ENCODE assay signal across 9 mouse cellular contexts in genomic region chr3:81995988-81996387, GRCm38 (mm10). TPM values are rescaled to one million over a fixed set of nuclear protein-coding genes. Genes with fewer than 3 reads are reported as not detected.
DNase-seq lines count a peak whose midpoint lies in the region; ATAC-seq and TF ChIP-seq lines count a peak whose summit lies in the region.
"Had no signal": no experiment of that assay in that cellular context is flagged by ENCODE, and none has a peak within 500 bp of the region (broad histone marks: within the 10 kb centered on the region; RNA-seq: fewer than 3 reads in every experiment).

No protein-coding gene starts in this region.

- no peaks in the 10 kb centered on the region for H3K4me1 ChIP-seq in heart, postnatal 0 days (ENCODE audit: control insufficient read depth, insufficient read depth)
- H3K4me1 ChIP-seq in testis, adult 2 months (ENCODE audit: control insufficient read depth, insufficient read depth, low read length): no peaks in the 10 kb centered on the region
- H3K4me1 ChIP-seq in hindbrain, embryonic 14.5 days (replicated peaks; ENCODE audit: control insufficient read depth, insufficient read depth, low read length): 0 out of 2 replicates have a peak, but pooled peaks cover 5% of the 10 kb centered on the region
- H3K4me1 ChIP-seq in midbrain, embryonic 16.5 days (ENCODE audit: control insufficient read depth, insufficient read depth, low read length): no peaks in the 10 kb centered on the region

- TF ChIP-seq POLR2A in testis, adult 2 months (IDR thresholded peaks at IDR 0.05; ENCODE audit: control insufficient read depth, low read depth, low read length): no peak

- no peak overlapping the region for H3K4me3 ChIP-seq in heart, postnatal 0 days (ENCODE audit: low read depth, low read length)
- H3K4me3 ChIP-seq in testis, adult 2 months (ENCODE audit: control insufficient read depth, low read depth, low read length): no peak overlapping the region
- H3K4me3 ChIP-seq in hindbrain, embryonic 14.5 days (replicated peaks; ENCODE audit: low read length): no peak overlapping the region
- H3K4me3 ChIP-seq in midbrain, embryonic 16.5 days (ENCODE audit: low read depth, low read length): no peak overlapping the region

- TF ChIP-seq CTCF in heart, postnatal 0 days (IDR thresholded peaks at IDR 0.05; ENCODE audit: low read depth): peak; percentile 68
- TF ChIP-seq CTCF in testis, adult 2 months (IDR thresholded peaks at IDR 0.05; ENCODE audit: control insufficient read depth, insufficient read depth, insufficient replicate concordance, low read depth, low read length): peak; percentile 29; the same call in 1 of the 2 replicates

- DNase-seq in heart, postnatal 0 days (ENCODE audit: low spot score): peak; percentile 46
- no peak for DNase-seq in heart, adult 11 months
- no peak for DNase-seq in testis, postnatal 14 days (ENCODE audit: low spot score)
- peak; percentile 45 for DNase-seq in cerebellum, adult 8-10 months
- DNase-seq in hindbrain, embryonic 14.5 days (ENCODE audit: low spot score): peak; percentile 81
- DNase-seq in adrenal gland, postnatal 4 days (ENCODE audit: low spot score in 2 of 2): no peak

- H3K36me3 ChIP-seq in heart, postnatal 0 days (replicated peaks; ENCODE audit: control insufficient read depth, insufficient read depth, low read length): no peaks in the 10 kb centered on the region
- H3K36me3 ChIP-seq in testis, adult 2 months (ENCODE audit: control insufficient read depth, insufficient read depth, low read length): no peaks in the 10 kb centered on the region
- H3K36me3 ChIP-seq in hindbrain, embryonic 14.5 days (replicated peaks; ENCODE audit: control insufficient read depth, insufficient read depth): no peaks in the 10 kb centered on the region
- no peaks in the 10 kb centered on the region for H3K36me3 ChIP-seq in midbrain, embryonic 16.5 days (ENCODE audit: control insufficient read depth, insufficient read depth, low read length)

- H3K27me3 ChIP-seq in heart, postnatal 0 days (ENCODE audit: control insufficient read depth, insufficient read depth, low read length): no peaks in the 10 kb centered on the region
- no peaks in the 10 kb centered on the region for H3K27me3 ChIP-seq in testis, adult 2 months (ENCODE audit: control insufficient read depth, insufficient read depth, low read length)
- no peaks in the 10 kb centered on the region for H3K27me3 ChIP-seq in hindbrain, embryonic 14.5 days (ENCODE audit: control insufficient read depth, insufficient read depth, low read length)
- no peaks in the 10 kb centered on the region for H3K27me3 ChIP-seq in midbrain, embryonic 16.5 days (ENCODE audit: control insufficient read depth, insufficient read depth, low read depth, low read length)

- H3K27ac ChIP-seq in heart, postnatal 0 days (ENCODE audit: low read depth): no peak overlapping the region
- H3K27ac ChIP-seq in testis, adult 2 months (ENCODE audit: control insufficient read depth, insufficient read depth, low read depth, low read length): no peak overlapping the region
- H3K27ac ChIP-seq in hindbrain, embryonic 14.5 days: no peak overlapping the region
- H3K27ac ChIP-seq in midbrain, embryonic 16.5 days (ENCODE audit: low read length): no peak overlapping the region

- no peak overlapping the region for H3K9ac ChIP-seq in heart, postnatal 0 days (replicated peaks; ENCODE audit: low read depth, low read length)
- no peak overlapping the region for H3K9ac ChIP-seq in hindbrain, embryonic 14.5 days
- H3K9ac ChIP-seq in midbrain, embryonic 16.5 days (ENCODE audit: low read depth, low read length): no peak overlapping the region

- ATAC-seq in heart, postnatal 0 days (ENCODE audit: insufficient read depth, low read depth): no peak
- no peak for ATAC-seq in hindbrain, embryonic 14.5 days (ENCODE audit: low FRiP score)
- ATAC-seq in midbrain, embryonic 16.5 days: peak; percentile 51; the same call in 1 of the 2 replicates

- H3K4me2 ChIP-seq in heart, postnatal 0 days (ENCODE audit: low read depth, low read length): no peak overlapping the region
- no peak overlapping the region for H3K4me2 ChIP-seq in hindbrain, embryonic 14.5 days (replicated peaks)
- H3K4me2 ChIP-seq in midbrain, embryonic 16.5 days (ENCODE audit: low read length): no peak overlapping the region

- no peaks in the 10 kb centered on the region for H3K9me3 ChIP-seq in heart, postnatal 0 days (replicated peaks; ENCODE audit: control insufficient read depth, low read length)
- no peaks in the 10 kb centered on the region for H3K9me3 ChIP-seq in hindbrain, embryonic 14.5 days (ENCODE audit: control insufficient read depth, low read length)
- no peaks in the 10 kb centered on the region for H3K9me3 ChIP-seq in midbrain, embryonic 16.5 days (replicated peaks; ENCODE audit: control insufficient read depth, low read length, poor library complexity, severe bottlenecking)

- no peak for TF ChIP-seq EP300 in heart, postnatal 0 days (IDR thresholded peaks at IDR 0.05; ENCODE audit: low read depth)

- 2% methylated on average over 1 of the region's 1 CpGs for WGBS in heart, postnatal 0 days
- WGBS in hindbrain, embryonic 14.5 days: 4% methylated on average over 1 of the region's 1 CpGs
- WGBS in midbrain, embryonic 16.5 days: 0% methylated on average over 1 of the region's 1 CpGs

RNA-seq across cellular contexts. Expression of gene Asic5, which starts 13.9 kb away (rescaled TPM):
- not detected in 2 replicates for total RNA-seq in heart, postnatal 0 days (2014; rRNA removed; ENCODE audit: low replicate concordance)
- polyA plus RNA-seq in heart, postnatal 0 days (2015; fragmentation: Nextera tagmentation; extraction: Ambion mirVana): not detected in 2 replicates
- polyA plus RNA-seq in testis, adult 2 months (2012; rRNA removed): not detected in 2 replicates
- not detected in 2 replicates for polyA plus RNA-seq in hindbrain, embryonic 14.5 days (2014; fragmentation: Nextera tagmentation; extraction: Ambion mirVana)
- polyA plus RNA-seq in midbrain, embryonic 16.5 days (2015; fragmentation: Nextera tagmentation; extraction: Ambion mirVana): not detected in 2 replicates
- total RNA-seq in adrenal gland, postnatal 4 days (2021): under 1 TPM in 1 of 2 experiments, not detected in 1; 0.28 TPM
- total RNA-seq: layer of hippocampus, postnatal 14 days had no signal

RNA-seq across cellular contexts. Expression of gene Tdo2, which starts 20.0 kb away (rescaled TPM):
- not detected in 2 replicates for total RNA-seq in heart, postnatal 0 days (2014; rRNA removed; ENCODE audit: low replicate concordance)
- polyA plus RNA-seq in heart, postnatal 0 days (2015; fragmentation: Nextera tagmentation; extraction: Ambion mirVana): 0.07 and 0.11 TPM in 2 replicates
- polyA plus RNA-seq in testis, adult 2 months (2012; rRNA removed): 0.16 and 0.40 TPM in 2 replicates
- 0.25 TPM in 1 of 2 replicates, not detected in the other for polyA plus RNA-seq in hindbrain, embryonic 14.5 days (2014; fragmentation: Nextera tagmentation; extraction: Ambion mirVana)
- polyA plus RNA-seq in midbrain, embryonic 16.5 days (2015; fragmentation: Nextera tagmentation; extraction: Ambion mirVana): not detected in 2 replicates
- 1 to 10 TPM in 1 of 2 experiments, under 1 TPM in 1; 0.22 to 4.4 TPM for total RNA-seq in adrenal gland, postnatal 4 days (2021)

Comparison
In these comparisons a context has a peak if more than half of its experiments do, and no peak if none do; other contexts are left out.
1. DNase-seq: peak in heart, postnatal 0 days (single experiment), cerebellum, adult 8-10 months (single experiment) and hindbrain, embryonic 14.5 days (single experiment); none in heart, adult 11 months (single experiment), testis, postnatal 14 days (single experiment) and adrenal gland, postnatal 4 days (0 of 2).